Mouse (Mus musculus): ENCODE results near the gene Tmem135. TPM values are rescaled to one million over a fixed set of nuclear protein-coding genes. Genes with fewer than 3 reads are reported as not detected.

Tmem135 gene
- total and polyA plus RNA-seq, 3 experiments, result 7.4 to 33.9 TPM; not detected in 1

GRCm38 (mm10) chr7:89418917-89419679 is 15.1 kb upstream of the Tmem135 start (continued):
- no peak for TF ChIP-seq UBTF (IDR thresholded peaks at IDR 0.05; ENCODE audit: borderline replicate concordance, insufficient read depth, low read depth, low read length)
- 0 out of 2 replicates have a peak, but pooled peaks have one; percentile 35 for TF ChIP-seq ZNF384 (IDR thresholded peaks at IDR 0.05; ENCODE audit: low read depth, low read length)
- no peak for TF ChIP-seq MYB (IDR thresholded peaks at IDR 0.05; ENCODE audit: low read depth, low read length)
- TF ChIP-seq POLR2A (IDR thresholded peaks at IDR 0.05; ENCODE audit: control insufficient read depth in 1 of 2, insufficient read depth in 1 of 2, low read depth in 1 of 2, low read length in 2 of 2, poor library complexity in 1 of 2), result no peak
- no peak for TF ChIP-seq MEF2A (IDR thresholded peaks at IDR 0.05; ENCODE audit: extremely low read depth, insufficient replicate concordance, low read depth, low read length, poor library complexity, severe bottlenecking)
- TF ChIP-seq MYC (IDR thresholded peaks at IDR 0.05; ENCODE audit: low read depth, low read length), result no peak
- TF ChIP-seq NRF1 (IDR thresholded peaks at IDR 0.05; ENCODE audit: insufficient read depth, low read depth, low read length, poor library complexity, severe bottlenecking), result no peak
- no peak for TF ChIP-seq HCFC1 (IDR thresholded peaks at IDR 0.05; ENCODE audit: low read depth, low read length)
- TF ChIP-seq GATA1 (IDR thresholded peaks at IDR 0.05; ENCODE audit: low read depth, low read length), result no peak
- TF ChIP-seq CHD2 (IDR thresholded peaks at IDR 0.05; ENCODE audit: low read length), result no peak
- TF ChIP-seq POLR2AphosphoS2 (IDR thresholded peaks at IDR 0.05; ENCODE audit: low read length), result no peak
- no peak for TF ChIP-seq JUND (IDR thresholded peaks at IDR 0.05; ENCODE audit: low read depth, low read length)
- no peak for TF ChIP-seq MAX (IDR thresholded peaks at IDR 0.05; ENCODE audit: low read length)
- TF ChIP-seq TAL1 (IDR thresholded peaks at IDR 0.05; ENCODE audit: low read length), result no peak
- TF ChIP-seq CTCF (IDR thresholded peaks at IDR 0.05 in 2 of 3, conservative IDR thresholded peaks at IDR 0.05 in 1 of 3; ENCODE audit: control insufficient read depth in 1 of 3, insufficient read depth in 1 of 3, low read depth in 2 of 3, low read length in 3 of 3, poor library complexity in 1 of 3, severe bottlenecking in 1 of 3), result peak; percentile 19 to 86 (median 41); a peak in 5 of 6 replicates
- peak; percentile 85 for TF ChIP-seq SMC3 (IDR thresholded peaks at IDR 0.05; ENCODE audit: low read depth, low read length)

GRCm38 (mm10) chr7:89418127-89418653 is 14.2 kb upstream of the Tmem135 start:
- Histone ChIP-seq H3K4me1 (ENCODE audit: control insufficient read depth in 1 of 2, insufficient read depth in 2 of 2, low read length in 2 of 2) (peaks cover 8 to 28% of the 10 kb centered on the region in 2 experiments; a peak in 3 of 4 replicates), H3K9me3 (replicated peaks; ENCODE audit: insufficient read depth, low read length) (no peaks in the 10 kb centered on the region), H3K27me3 (ENCODE audit: control insufficient read depth in 1 of 2, insufficient read depth in 2 of 2, low read length in 2 of 2) (no peaks in the 10 kb centered on the region; a peak in 1 of 4 replicates), H3K79me2 (ENCODE audit: control insufficient read depth, insufficient read depth, low read length, poor library complexity) (no peaks in the 10 kb centered on the region), H3K4me3 (ENCODE audit: control insufficient read depth in 1 of 2, insufficient read depth in 1 of 2, low read depth in 2 of 2, low read length in 2 of 2) (no peak overlapping the region), H3K36me3 (ENCODE audit: control insufficient read depth in 1 of 2, insufficient read depth in 2 of 2, low read length in 2 of 2) (peaks cover 0 to 14% of the 10 kb centered on the region in 2 experiments; a peak in 2 of 4 replicates), H3K27ac (ENCODE audit: control insufficient read depth, low read depth, low read length) (no peak overlapping the region), H3K9ac (ENCODE audit: control insufficient read depth, low read depth, low read length, poor library complexity, severe bottlenecking) (no peak overlapping the region)
- no peak for TF ChIP-seq CTCF (IDR thresholded peaks at IDR 0.05 in 2 of 3, conservative IDR thresholded peaks at IDR 0.05 in 1 of 3; ENCODE audit: control insufficient read depth in 1 of 3, insufficient read depth in 1 of 3, low read depth in 2 of 3, low read length in 3 of 3, poor library complexity in 1 of 3, severe bottlenecking in 1 of 3)
- no peak for TF ChIP-seq MXI1 (IDR thresholded peaks at IDR 0.05; ENCODE audit: low read depth, low read length)
- no peak for TF ChIP-seq MAFK (IDR thresholded peaks at IDR 0.05; ENCODE audit: borderline replicate concordance, low read depth, low read length)
- no peak for DNase-seq (ENCODE audit: low read depth, low spot score)
